Mouse (Mus musculus): ENCODE results near the gene Hsd3b7. TPM values are rescaled to one million over a fixed set of nuclear protein-coding genes. Genes with fewer than 3 reads are reported as not detected.
"Not testable (repeated sequence)": the region's sequence is repeated elsewhere in the genome, so short reads cannot be mapped to it uniquely, and the experiment has no call there.

Hsd3b7 gene
- total RNA-seq, 4 experiments from 2014 or later: 1.5 to 4.2 (median 1.9) TPM

- DNase-seq (ENCODE audit: low spot score in 2 of 2): not testable (repeated sequence)
These were observed 24.6 kb upstream of the Hsd3b7 start for GRCm38 (mm10) chr7:127775837-127776236.

- peak; percentile 68 to 72 for DNase-seq (ENCODE audit: low spot score in 2 of 2)
These were observed 24.0 kb upstream of the Hsd3b7 start, which contains the start of gene Setd1a for GRCm38 (mm10) chr7:127776426-127776825. Gene Setd1a, plus strand, starts transcription at chr7:127776670.

GRCm38 (mm10) chr7:127776878-127777473 is 23.4 kb upstream of the Hsd3b7 start:
- peak; percentile 94 to 96 for DNase-seq (ENCODE audit: low spot score in 2 of 2)

GRCm38 (mm10) chr7:127777474-127778266 is 22.7 kb upstream of the Hsd3b7 start:
- DNase-seq (ENCODE audit: low spot score in 2 of 2): peak in 1 of 2 experiments; percentile 43

DNA sequence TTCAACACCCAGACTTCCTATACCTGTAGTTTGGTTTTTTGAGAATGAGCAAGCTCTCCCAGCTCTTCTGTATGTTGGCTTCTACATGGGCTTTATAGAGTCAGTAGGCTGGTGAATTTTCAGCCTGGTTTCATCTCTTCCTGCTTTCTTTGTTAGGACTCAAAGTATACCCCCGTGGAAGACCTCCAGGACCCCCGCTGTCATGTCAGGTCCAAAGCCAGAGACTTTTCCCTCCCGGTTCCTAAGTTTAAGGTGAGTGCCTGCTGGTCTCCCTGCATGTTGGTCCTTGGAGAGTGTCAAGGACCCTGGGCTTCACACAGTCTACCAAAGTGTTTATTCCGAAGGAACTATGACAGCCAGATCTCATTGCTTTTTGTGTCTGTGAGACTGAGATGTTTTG is 22.1 kb upstream of the Hsd3b7 start:
- DNase-seq (ENCODE audit: low spot score in 2 of 2): no peak

GRCm38 (mm10) chr7:127785308-127785707 is 15.1 kb upstream of the Hsd3b7 start, which contains the start of gene Gm49388:
Gene Gm49388, plus strand, starts transcription at chr7:127785608.
- DNase-seq (ENCODE audit: low spot score in 2 of 2): no peak

- DNase-seq (ENCODE audit: low spot score in 2 of 2): no peak
These were observed 3.1 kb upstream of the Hsd3b7 start for GRCm38 (mm10) chr7:127797076-127797845.

- DNase-seq (ENCODE audit: low spot score in 2 of 2): no peak
These were observed 1.8 kb upstream of the Hsd3b7 start for GRCm38 (mm10) chr7:127798591-127798990.

- DNase-seq (ENCODE audit: low spot score in 2 of 2): no peak
These were observed 1.2 kb upstream of the Hsd3b7 start for GRCm38 (mm10) chr7:127799211-127799610.

GRCm38 (mm10) chr7:127799738-127800137 is 666 bp upstream of the Hsd3b7 start:
- no peak for DNase-seq (ENCODE audit: low spot score in 2 of 2)

DNA sequence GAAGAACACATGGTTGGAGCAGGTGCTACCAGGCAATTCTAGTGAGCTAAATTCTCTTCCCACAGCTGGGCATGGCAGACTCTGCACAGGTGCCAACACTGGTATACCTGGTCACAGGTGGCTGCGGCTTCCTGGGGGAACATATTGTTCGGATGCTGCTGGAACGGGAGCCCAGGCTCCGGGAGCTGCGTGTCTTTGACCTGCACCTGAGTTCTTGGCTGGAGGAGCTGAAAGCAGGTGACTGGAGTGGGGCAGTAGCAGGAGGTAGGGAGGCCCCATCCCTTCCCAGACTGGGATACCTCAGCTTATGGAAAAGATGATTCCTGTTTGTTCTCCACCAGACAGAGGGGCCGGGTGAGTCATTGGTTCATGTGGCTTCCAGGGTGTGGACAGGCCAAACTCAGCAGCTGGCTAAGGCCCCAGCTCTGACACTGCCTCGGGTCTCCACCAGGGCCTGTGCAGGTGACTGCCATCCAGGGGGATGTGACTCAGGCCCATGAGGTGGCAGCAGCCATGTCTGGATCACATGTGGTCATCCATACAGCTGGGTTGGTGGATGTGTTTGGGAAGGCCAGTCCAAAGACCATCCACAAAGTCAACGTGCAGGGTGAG is 712 bp downstream of the Hsd3b7 start:
- DNase-seq (ENCODE audit: low spot score in 2 of 2): no peak

- DNase-seq (ENCODE audit: low spot score in 2 of 2): no peak
These were observed 1.9 kb downstream of the Hsd3b7 start for GRCm38 (mm10) chr7:127802313-127802712.

GRCm38 (mm10) chr7:127808821-127809220 is 8.4 kb downstream of the Hsd3b7 start:
- DNase-seq (ENCODE audit: low spot score in 2 of 2): no peak

- no peak for DNase-seq (ENCODE audit: low spot score in 2 of 2)
These were observed 9.4 kb downstream of the Hsd3b7 start for GRCm38 (mm10) chr7:127809846-127810245.

DNA sequence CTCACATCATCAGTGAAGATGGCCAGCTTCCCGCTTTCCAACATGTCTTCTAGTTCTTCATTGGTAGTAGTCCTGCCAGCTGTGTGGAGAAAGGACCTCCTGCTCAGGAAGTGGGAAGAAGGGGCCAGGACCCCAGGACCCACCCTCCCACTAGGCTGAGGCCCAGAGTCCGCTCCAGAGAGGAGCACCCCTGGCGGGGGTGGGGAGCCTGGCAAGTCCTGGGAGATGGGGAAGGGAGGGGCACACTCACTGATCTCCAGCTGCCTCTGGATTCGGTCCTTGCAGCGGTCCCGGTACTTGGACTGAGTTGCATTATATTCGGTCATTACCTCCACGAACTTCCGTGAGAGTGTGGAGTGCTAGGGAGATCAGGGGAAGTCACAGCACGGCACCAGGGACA is 10.2 kb downstream of the Hsd3b7 start:
- no peak for DNase-seq (ENCODE audit: low spot score in 2 of 2)

- DNase-seq (ENCODE audit: low spot score in 2 of 2): no peak
These were observed 10.8 kb downstream of the Hsd3b7 start for GRCm38 (mm10) chr7:127811240-127811639.

GRCm38 (mm10) chr7:127812292-127812691 is 11.9 kb downstream of the Hsd3b7 start:
- DNase-seq (ENCODE audit: low spot score in 2 of 2): no peak

DNA sequence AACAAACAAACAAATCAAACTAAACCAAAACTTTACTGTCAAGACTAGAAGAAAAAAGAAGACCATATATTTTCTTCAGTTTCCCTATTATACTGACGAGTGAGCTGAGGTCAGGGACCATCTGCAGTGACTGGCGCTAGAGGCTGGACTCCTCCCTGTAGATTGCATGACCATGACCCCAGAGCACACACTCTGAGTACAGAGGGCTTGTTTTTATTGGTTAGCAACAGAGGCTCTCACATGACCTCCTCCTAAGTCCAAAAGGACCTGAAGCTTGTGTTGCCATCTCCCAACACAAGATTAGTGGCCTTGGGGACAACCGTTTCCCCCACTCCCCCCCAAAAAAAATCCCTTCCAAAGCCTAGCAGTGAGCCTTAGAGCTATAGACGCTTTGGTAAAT is 13.4 kb downstream of the Hsd3b7 start:
- no peak for DNase-seq (ENCODE audit: low spot score in 2 of 2)

DNA sequence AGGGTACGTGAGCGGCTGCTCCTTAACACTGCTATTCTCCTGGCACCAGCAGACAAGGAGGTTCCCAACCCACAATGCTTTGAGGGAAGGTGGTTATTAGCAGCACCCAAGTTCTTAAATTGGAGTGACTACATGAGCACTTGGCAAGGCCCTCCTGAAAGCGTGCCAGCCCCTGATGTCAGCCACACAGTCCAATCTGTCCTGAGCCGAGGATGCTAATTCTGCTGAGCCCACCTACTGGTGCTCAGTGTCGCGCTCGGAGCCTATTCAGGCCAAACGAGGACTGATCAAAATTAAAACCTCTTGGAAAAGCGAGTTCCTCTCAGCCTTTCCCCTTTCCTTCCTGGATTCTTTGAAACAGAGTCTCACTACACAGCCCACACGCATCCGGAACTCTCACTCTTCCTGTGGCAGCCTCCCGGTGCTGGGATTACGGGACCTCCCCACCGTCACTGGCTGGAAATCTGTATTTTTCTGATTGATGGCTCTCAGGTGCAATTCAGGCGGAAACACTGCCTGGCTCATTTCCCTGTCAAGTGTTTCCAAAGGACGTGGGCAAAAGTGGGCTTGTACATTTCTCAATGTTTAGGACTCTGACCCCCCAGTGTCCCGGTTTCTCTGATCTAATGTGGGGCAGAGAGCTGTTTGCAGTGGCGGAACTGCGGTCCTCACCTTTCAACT is 14.0 kb downstream of the Hsd3b7 start:
- peak; percentile 80 to 85 for DNase-seq (ENCODE audit: low spot score in 2 of 2)

DNA sequence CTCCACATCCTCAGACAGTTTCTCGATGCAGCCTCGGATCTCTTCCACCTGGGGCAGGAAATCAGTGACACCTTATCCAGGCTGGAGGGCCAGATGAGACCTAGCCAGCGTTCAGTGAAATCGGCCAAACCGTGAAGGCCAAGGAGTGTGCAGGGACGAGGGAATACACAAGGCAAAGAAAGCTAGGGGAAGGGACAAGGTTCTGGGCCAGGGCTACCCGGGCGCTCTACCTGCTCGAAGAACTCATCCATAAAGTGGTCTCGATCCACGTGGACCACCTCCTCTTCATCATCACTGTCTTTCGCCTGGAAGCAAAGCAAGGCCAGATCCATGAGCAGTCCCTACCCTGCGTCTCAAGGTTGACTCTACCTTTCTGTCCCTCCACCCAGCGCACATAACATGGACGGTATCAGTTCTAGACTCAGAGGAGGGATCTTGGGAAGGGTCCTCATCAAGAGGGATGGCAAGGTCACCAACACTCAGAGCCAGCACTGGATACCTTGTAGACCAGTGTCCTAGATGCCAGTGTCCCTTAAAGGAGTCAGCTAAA is 14.8 kb downstream of the Hsd3b7 start:
- DNase-seq (ENCODE audit: low spot score in 2 of 2): no peak
